Mouse (Mus musculus): ENCODE results near the gene Rcl1.

- TF ChIP-seq CTCF (conservative IDR thresholded peaks at IDR 0.05 in 1 of 2, IDR thresholded peaks at IDR 0.05 in 1 of 2; ENCODE audit: low read depth in 2 of 2, low read length in 2 of 2): no peak
- no peak for TF ChIP-seq EP300 (IDR thresholded peaks at IDR 0.05; ENCODE audit: low read length)
- no peak for TF ChIP-seq TBP (conservative IDR thresholded peaks at IDR 0.05; ENCODE audit: low read depth, low read length)
- TF ChIP-seq SIN3A (IDR thresholded peaks at IDR 0.05; ENCODE audit: low read length): no peak
- TF ChIP-seq POLR2A (IDR thresholded peaks at IDR 0.05; ENCODE audit: low read depth, low read length): no peak
- TF ChIP-seq ZMIZ1 (IDR thresholded peaks at IDR 0.05; ENCODE audit: low read depth, low read length): no peak
- no peak for TF ChIP-seq RCOR1 (conservative IDR thresholded peaks at IDR 0.05; ENCODE audit: low read depth, low read length)
- TF ChIP-seq NRF1 (IDR thresholded peaks at IDR 0.05; ENCODE audit: low read depth, low read length): no peak
- no peak for TF ChIP-seq ZKSCAN1 (IDR thresholded peaks at IDR 0.05; ENCODE audit: borderline replicate concordance, low read depth, low read length)
- TF ChIP-seq USF1 (IDR thresholded peaks at IDR 0.05; ENCODE audit: low read depth, low read length): no peak
Observed at GRCm38 (mm10) chr19:29182166-29182565, 81.0 kb downstream of the Rcl1 start.

All from CH12.LX (cell line).